Mouse (Mus musculus): Measurements from ENCODE around the gene Kcnc3. TPM values are rescaled to one million over a fixed set of nuclear protein-coding genes. Genes with fewer than 3 reads are reported as not detected.

The Kcnc3 gene
- polyA plus RNA-seq, 1 experiment from 2014 or later, result 0.39 TPM

Other genes with a start within 250 kb of the Kcnc3 start
- 1.6 and 2.0 TPM in 2 replicates for gene Syt3, start 206.6 kb upstream of the Kcnc3 start, polyA plus RNA-seq (2014; fragmentation: Nextera tagmentation; extraction: Ambion mirVana)
- gene 1700008O03Rik, start 204.8 kb upstream of the Kcnc3 start, polyA plus RNA-seq (2014; fragmentation: Nextera tagmentation; extraction: Ambion mirVana), result 1.2 and 1.3 TPM in 2 replicates
- 1.2 and 2.1 TPM in 2 replicates for gene Lrrc4b, start 161.6 kb upstream of the Kcnc3 start, polyA plus RNA-seq (2014; fragmentation: Nextera tagmentation; extraction: Ambion mirVana)
- gene Aspdh, start 125.3 kb upstream of the Kcnc3 start, polyA plus RNA-seq (2014; fragmentation: Nextera tagmentation; extraction: Ambion mirVana), result 0.52 and 1.1 TPM in 2 replicates
- 76.7 and 82.1 TPM in 2 replicates for gene Josd2, start 122.7 kb upstream of the Kcnc3 start, polyA plus RNA-seq (2014; fragmentation: Nextera tagmentation; extraction: Ambion mirVana)
- 113 and 116 TPM in 2 replicates for gene Emc10, start 94.1 kb upstream of the Kcnc3 start, polyA plus RNA-seq (2014; fragmentation: Nextera tagmentation; extraction: Ambion mirVana)
- gene Fam71e1, start 94.1 kb upstream of the Kcnc3 start, polyA plus RNA-seq (2014; fragmentation: Nextera tagmentation; extraction: Ambion mirVana), result 11.6 and 17.9 TPM in 2 replicates
- 0.39 and 0.43 TPM in 2 replicates for gene Mybpc2, start 66.0 kb upstream of the Kcnc3 start, polyA plus RNA-seq (2014; fragmentation: Nextera tagmentation; extraction: Ambion mirVana)
- gene Spib, start 58.6 kb upstream of the Kcnc3 start, polyA plus RNA-seq (2014; fragmentation: Nextera tagmentation; extraction: Ambion mirVana), result not detected in 2 replicates
- gene Pold1, start 41.8 kb upstream of the Kcnc3 start, polyA plus RNA-seq (2014; fragmentation: Nextera tagmentation; extraction: Ambion mirVana), result 54.3 and 56.6 TPM in 2 replicates
- 63.2 and 66.7 TPM in 2 replicates for gene Nr1h2, start 36.7 kb upstream of the Kcnc3 start, polyA plus RNA-seq (2014; fragmentation: Nextera tagmentation; extraction: Ambion mirVana)
- 1.6 and 2.8 TPM in 2 replicates for gene Napsa, start 18.3 kb upstream of the Kcnc3 start, polyA plus RNA-seq (2014; fragmentation: Nextera tagmentation; extraction: Ambion mirVana)
- 14.0 and 15.8 TPM in 2 replicates for gene Myh14, start 80.2 kb downstream of the Kcnc3 start, polyA plus RNA-seq (2014; fragmentation: Nextera tagmentation; extraction: Ambion mirVana)
- gene Izumo2, start 118.1 kb downstream of the Kcnc3 start, polyA plus RNA-seq (2014; fragmentation: Nextera tagmentation; extraction: Ambion mirVana), result not detected in 2 replicates
- gene Vrk3, start 157.7 kb downstream of the Kcnc3 start, polyA plus RNA-seq (2014; fragmentation: Nextera tagmentation; extraction: Ambion mirVana), result 32.9 and 34.7 TPM in 2 replicates
- gene Zfp473, start 160.4 kb downstream of the Kcnc3 start, polyA plus RNA-seq (2014; fragmentation: Nextera tagmentation; extraction: Ambion mirVana), result 1.9 and 3.0 TPM in 2 replicates
- 54.2 and 56.6 TPM in 2 replicates for gene Nup62, start 225.4 kb downstream of the Kcnc3 start, polyA plus RNA-seq (2014; fragmentation: Nextera tagmentation; extraction: Ambion mirVana)
- 1.2 and 3.0 TPM in 2 replicates for gene Il4i1, start 225.7 kb downstream of the Kcnc3 start, polyA plus RNA-seq (2014; fragmentation: Nextera tagmentation; extraction: Ambion mirVana)
- 3.1 and 4.4 TPM in 2 replicates for gene Atf5, start 226.0 kb downstream of the Kcnc3 start, polyA plus RNA-seq (2014; fragmentation: Nextera tagmentation; extraction: Ambion mirVana)